9 mouse cellular contexts compared by ENCODE assay signal in genomic region chr7:130174525-130174924, GRCm38 (mm10).
A peak's percentile ranks its signal among the peaks of the same experiment; 100 is the strongest.
DNase-seq lines count a peak whose midpoint lies in the region; ATAC-seq and TF ChIP-seq lines count a peak whose summit lies in the region.
"Had no signal": no experiment of that assay in that cellular context is flagged by ENCODE, and none has a peak within 500 bp of the region (broad histone marks: within the 10 kb centered on the region; RNA-seq: fewer than 3 reads in every experiment).

No protein-coding gene starts in this region.

- no peak overlapping the region for H3K9ac ChIP-seq in heart, embryonic 15.5 days
- no peak overlapping the region for H3K9ac ChIP-seq in lung, postnatal 0 days (replicated peaks; ENCODE audit: low read depth)
- no peak overlapping the region for H3K9ac ChIP-seq in forebrain, postnatal 0 days
- H3K9ac ChIP-seq: neural tube, embryonic 13.5 days had no signal

- 0 out of 2 replicates have a peak, but pooled peaks cover 6% of the 10 kb centered on the region for H3K36me3 ChIP-seq in heart, embryonic 15.5 days
- H3K36me3 ChIP-seq in lung, postnatal 0 days (ENCODE audit: insufficient read depth, low read length), result peaks cover 9% of the 10 kb centered on the region; the same call in 1 of the 2 replicates
- H3K36me3 ChIP-seq in forebrain, postnatal 0 days (ENCODE audit: insufficient read depth), result no peaks in the 10 kb centered on the region; the same call in 1 of the 2 replicates

- TF ChIP-seq CTCF in lung, postnatal 0 days (IDR thresholded peaks at IDR 0.05), result peak; percentile 35
- no peak for TF ChIP-seq CTCF in forebrain, postnatal 0 days (IDR thresholded peaks at IDR 0.05; ENCODE audit: low read depth)

- no peaks in the 10 kb centered on the region for H3K27me3 ChIP-seq in heart, embryonic 15.5 days
- no peaks in the 10 kb centered on the region for H3K27me3 ChIP-seq in lung, postnatal 0 days (replicated peaks; ENCODE audit: insufficient read depth, low read length)
- H3K27me3 ChIP-seq in forebrain, postnatal 0 days (ENCODE audit: insufficient read depth, low read length), result no peaks in the 10 kb centered on the region
- H3K27me3 ChIP-seq: neural tube, embryonic 13.5 days had no signal

- no peak for DNase-seq in frontal cortex, postnatal 25 days (ENCODE audit: low spot score in 2 of 2)
- DNase-seq in adipocyte (ENCODE audit: low spot score), result peak; percentile 18
- DNase-seq in lung, postnatal 0 days (ENCODE audit: low spot score), result peak; percentile 68
- no peak for DNase-seq in layer of hippocampus, postnatal 10 days (ENCODE audit: low spot score in 2 of 2)
- DNase-seq in forebrain, postnatal 0 days, result no peak
- no peak for DNase-seq in cerebellum, adult 9-10 months

- peak; percentile 62; the same call in 1 of the 2 replicates for ATAC-seq in frontal cortex, adult (ENCODE audit: low TSS enrichment)
- ATAC-seq in heart, embryonic 15.5 days (replicated peaks; ENCODE audit: insufficient number of reproducible peaks, insufficient read depth, low FRiP score, low read depth), result peak; percentile 64; the same call in 1 of the 2 replicates
- peak; percentile 57 for ATAC-seq in lung, postnatal 0 days
- ATAC-seq in forebrain, postnatal 0 days, result no peak

- WGBS in heart, embryonic 15.5 days, result 22% methylated on average over 7 of the region's 7 CpGs
- WGBS in lung, postnatal 0 days, result 26% methylated on average over 7 of the region's 7 CpGs
- 68% methylated on average over 7 of the region's 7 CpGs for WGBS in forebrain, postnatal 0 days

- peak overlapping the region; percentile 56 for H3K27ac ChIP-seq in heart, embryonic 15.5 days
- H3K27ac ChIP-seq in lung, postnatal 0 days (ENCODE audit: low read length), result peak overlapping the region; percentile 33; the same call in 1 of the 2 replicates
- no peak overlapping the region for H3K27ac ChIP-seq in forebrain, postnatal 0 days (ENCODE audit: low read depth, low read length)
- H3K27ac ChIP-seq: neural tube, embryonic 13.5 days had no signal

- H3K4me2 ChIP-seq in heart, embryonic 15.5 days, result no peak overlapping the region
- H3K4me2 ChIP-seq in lung, postnatal 0 days (replicated peaks; ENCODE audit: low read depth, low read length), result no peak overlapping the region
- no peak overlapping the region for H3K4me2 ChIP-seq in forebrain, postnatal 0 days (ENCODE audit: low read depth)
- H3K4me2 ChIP-seq: neural tube, embryonic 13.5 days had no signal

- H3K4me3 ChIP-seq in heart, embryonic 15.5 days, result no peak overlapping the region
- H3K4me3 ChIP-seq in lung, postnatal 0 days (ENCODE audit: low read depth, low read length), result no peak overlapping the region
- no peak overlapping the region for H3K4me3 ChIP-seq in forebrain, postnatal 0 days (ENCODE audit: low read depth, low read length)
- H3K4me3 ChIP-seq: neural tube, embryonic 13.5 days had no signal

- H3K9me3 ChIP-seq in heart, embryonic 15.5 days (replicated peaks), result no peaks in the 10 kb centered on the region
- no peaks in the 10 kb centered on the region for H3K9me3 ChIP-seq in lung, postnatal 0 days (ENCODE audit: low read length)
- no peaks in the 10 kb centered on the region for H3K9me3 ChIP-seq in forebrain, postnatal 0 days (ENCODE audit: low read length)
- H3K9me3 ChIP-seq: neural tube, embryonic 13.5 days had no signal

- TF ChIP-seq EP300 in lung, postnatal 0 days (IDR thresholded peaks at IDR 0.05), result no peak

- H3K4me1 ChIP-seq in heart, embryonic 15.5 days (replicated peaks), result peaks cover 19% of the 10 kb centered on the region
- H3K4me1 ChIP-seq in lung, postnatal 0 days (ENCODE audit: insufficient read depth, low read depth, low read length), result peaks cover 6% of the 10 kb centered on the region; the same call in 1 of the 2 replicates
- no peaks in the 10 kb centered on the region for H3K4me1 ChIP-seq in forebrain, postnatal 0 days (ENCODE audit: insufficient read depth)
- H3K4me1 ChIP-seq: neural tube, embryonic 13.5 days had no signal

Comparison
In these comparisons a context has a peak if more than half of its experiments do, and no peak if none do; other contexts are left out.
1. DNase-seq: peak in adipocyte (single experiment) and lung, postnatal 0 days (single experiment); none in frontal cortex, postnatal 25 days (0 of 2), layer of hippocampus, postnatal 10 days (0 of 2), forebrain, postnatal 0 days (single experiment) and cerebellum, adult 9-10 months (single experiment).